In the genomic region with DNA sequence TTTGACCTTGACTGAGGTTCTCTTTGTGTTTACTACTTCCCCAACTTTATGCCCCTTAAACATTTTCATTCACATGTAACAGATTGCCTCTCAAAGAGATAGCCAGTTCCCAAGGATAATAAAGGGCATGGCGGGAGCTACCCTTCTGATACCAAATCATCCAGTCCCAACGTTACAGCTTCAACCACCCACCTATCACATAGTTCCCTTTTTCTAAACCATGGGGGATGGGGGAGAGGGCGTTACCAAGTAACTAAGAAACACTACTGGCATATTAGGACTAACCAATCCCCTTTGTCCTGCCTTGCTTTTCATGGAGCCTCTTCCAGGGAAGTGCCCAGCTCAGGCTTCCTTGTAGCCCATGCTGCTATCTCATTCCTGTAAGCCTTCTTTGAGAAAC, we compare ENCODE assay signal across 20 mouse cellular contexts. TPM values are rescaled to one million over a fixed set of nuclear protein-coding genes. Genes with fewer than 3 reads are reported as not detected.
DNase-seq lines count a peak whose midpoint lies in the region; ATAC-seq lines count a peak whose summit lies in the region.
"Had no signal": no experiment of that assay in that cellular context is flagged by ENCODE, and none has a peak within 500 bp of the region (broad histone marks: within the 10 kb centered on the region; RNA-seq: fewer than 3 reads in every experiment).

No protein-coding gene starts in this region.

- ATAC-seq in granulocyte monocyte progenitor cell, adult 5-6 weeks (replicated peaks; ENCODE audit: poor library complexity, severe bottlenecking): peak; percentile 53
- ATAC-seq in megakaryocyte progenitor cell, adult 5-6 weeks (replicated peaks; ENCODE audit: poor library complexity): 0 out of 2 replicates have a peak, but pooled peaks have one; percentile 39
- ATAC-seq: forebrain, embryonic 14.5 days; forebrain, postnatal 0 days; hindbrain, embryonic 16.5 days; intestine, embryonic 16.5 days had no signal

- DNase-seq in B cell, adult 2 months: peak; percentile 29 to 34
- DNase-seq in R1 (ENCODE audit: low read depth, low spot score): peak; percentile 15
- DNase-seq in retina, postnatal 1 day: no peak
- DNase-seq in kidney, adult 11 months: no peak
- DNase-seq in cerebellum, postnatal 14 days: no peak
- DNase-seq in right cerebral cortex, adult 18-20 months: no peak
- DNase-seq: adrenal gland, adult 2 months; adrenal gland, postnatal 14 days; cerebellum, adult 11-12 months; cerebellum, adult 8-10 months; cerebellum, postnatal 10 days; forebrain, postnatal 0 days; gastrocnemius, postnatal 25 days; heart, adult 2 months; heart, postnatal 14 days had no signal

RNA-seq across cellular contexts. Expression of a gene that starts 32.6 kb away (rescaled TPM):
- 55.4 and 60.0 TPM in 2 replicates for total RNA-seq in granulocyte monocyte progenitor cell, adult 5-6 weeks (2014; fragmentation: Nextera tagmentation)
- 46.7 and 54.3 TPM in 2 replicates for total RNA-seq in granulocyte monocyte progenitor cell, adult 5-6 weeks (2017)
- total RNA-seq in megakaryocyte progenitor cell, adult 5-6 weeks (2015): 48.9 and 52.9 TPM in 2 replicates
- 36.0 and 56.3 TPM in 2 replicates for total RNA-seq in megakaryocyte progenitor cell, adult 5-6 weeks (2017)

Comparison
In these comparisons a context has a peak if more than half of its experiments do, and no peak if none do; other contexts are left out.
1. DNase-seq: peak in B cell, adult 2 months (2 of 2) and R1 (single experiment); none in retina, postnatal 1 day (single experiment), kidney, adult 11 months (single experiment), cerebellum, postnatal 14 days (0 of 2) and right cerebral cortex, adult 18-20 months (single experiment).